Mouse (Mus musculus) macrophage (primary cell): ENCODE data around the gene Zmym4. TPM values are rescaled to one million over a fixed set of nuclear protein-coding genes. Genes with fewer than 3 reads are reported as not detected.

ENCODE experiments used
- H3K27ac ChIP-seq: fragments of 350-480 bp; formaldehyde crosslinking; 2 replicates; pipeline ENCODE4 v1.9.0; 2021
- H3K36me3 ChIP-seq: fragments of 350-480 bp; formaldehyde crosslinking; 2 replicates; pipeline ENCODE4 v1.9.0; 2021; ENCODE audit errors: inconsistent target
- H3K4me3 ChIP-seq: fragments of 350-480 bp; formaldehyde crosslinking; 2 replicates; pipeline ENCODE4 v1.9.0; 2021; ENCODE audit errors: inconsistent target
- H3K79me2 ChIP-seq: fragments of 350-480 bp; formaldehyde crosslinking; 2 replicates; pipeline ENCODE4 v1.9.0; 2021; ENCODE audit errors: inconsistent target
- WGBS: methylation state at CpG from one replicate; pipeline ENCODE4 v1.1.7; 2026; ENCODE audit warnings: inconsistent platforms; ENCODE audit not compliant: missing documents; 5-methylcytosine and 5-hydroxymethylcytosine counted together
- polyA plus RNA-seq: library from polyadenylated mRNA; stranded (reverse); fragments of 250-400 nt; gene quantifications from 3 replicates; pipeline ENCODE4 v1.2.4, GENCODE M21; 2018; ENCODE audit warnings: inconsistent platforms

Zmym4 gene
- polyA plus RNA-seq, 1 experiment from 2014 or later = 14.7 TPM

DNA sequence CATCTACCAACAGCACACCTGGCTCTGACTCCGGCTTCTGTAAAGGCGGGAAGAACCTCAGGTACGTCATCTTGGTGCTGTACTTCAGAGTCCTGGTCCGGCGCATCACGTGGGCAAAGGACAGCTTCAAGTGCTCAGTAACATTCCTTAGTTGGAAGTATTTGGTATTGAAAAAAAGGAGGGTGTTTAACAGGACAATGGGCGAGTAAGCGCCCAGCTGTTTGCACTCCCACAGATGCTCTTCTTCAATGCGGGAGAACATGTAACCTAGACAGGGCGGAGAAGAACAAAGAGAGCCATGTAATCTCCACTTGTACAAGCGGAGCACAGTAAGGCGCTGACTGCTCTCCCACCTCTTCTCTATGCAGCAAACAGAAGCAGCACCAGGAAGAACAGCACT lies 99.2 kb downstream of the Zmym4 start:
- no peaks in the 10 kb centered on the region for H3K79me2 ChIP-seq
- no peak overlapping the region for H3K4me3 ChIP-seq
- H3K36me3 ChIP-seq = peaks cover 12% of the 10 kb centered on the region; the same call in 1 of the 2 replicates
- H3K27ac ChIP-seq = no peak overlapping the region
- 97% methylated on average over 12 of the region's 12 CpGs for WGBS

DNA sequence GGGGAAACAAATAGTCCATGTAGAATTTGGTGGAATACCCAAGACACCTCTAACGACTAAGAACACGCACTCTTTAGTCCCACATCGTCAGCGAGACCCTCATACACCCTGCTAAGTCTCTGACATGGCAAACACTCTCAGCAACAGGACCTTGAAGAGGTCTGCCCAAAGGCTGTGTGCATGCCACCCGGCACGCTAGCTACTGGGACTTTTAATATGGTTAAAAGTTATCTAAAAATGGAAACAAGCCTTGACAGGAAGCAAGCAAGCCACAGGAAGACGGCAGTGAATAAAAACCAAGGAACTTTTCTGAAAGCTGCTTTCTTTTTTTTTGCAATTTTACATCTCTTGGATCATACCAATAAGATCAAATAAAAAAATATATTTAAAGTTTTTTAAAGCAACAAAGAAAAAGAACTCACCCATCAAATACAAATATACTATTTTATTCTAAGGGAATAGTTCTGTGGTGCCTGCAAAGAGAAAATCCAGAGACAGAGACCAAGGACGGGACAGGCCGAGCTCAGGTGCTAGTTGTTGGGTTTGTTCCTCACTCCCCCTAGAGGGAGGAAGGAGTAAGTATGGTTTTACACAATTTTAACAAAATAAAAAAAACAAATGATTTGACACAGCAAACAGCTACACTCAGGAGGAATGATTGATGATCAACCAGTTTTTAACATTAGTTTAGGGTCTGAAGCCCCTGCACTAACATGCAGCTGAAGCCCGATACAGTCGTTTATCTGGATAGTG lies 106.2 kb downstream of the Zmym4 start:
- 20% methylated on average over 11 of the region's 11 CpGs for WGBS
- no peaks in the 10 kb centered on the region for H3K79me2 ChIP-seq
- no peak overlapping the region for H3K27ac ChIP-seq
- H3K4me3 ChIP-seq = no peak overlapping the region
- H3K36me3 ChIP-seq = peaks cover 10% of the 10 kb centered on the region; the same call in 1 of the 2 replicates

DNA sequence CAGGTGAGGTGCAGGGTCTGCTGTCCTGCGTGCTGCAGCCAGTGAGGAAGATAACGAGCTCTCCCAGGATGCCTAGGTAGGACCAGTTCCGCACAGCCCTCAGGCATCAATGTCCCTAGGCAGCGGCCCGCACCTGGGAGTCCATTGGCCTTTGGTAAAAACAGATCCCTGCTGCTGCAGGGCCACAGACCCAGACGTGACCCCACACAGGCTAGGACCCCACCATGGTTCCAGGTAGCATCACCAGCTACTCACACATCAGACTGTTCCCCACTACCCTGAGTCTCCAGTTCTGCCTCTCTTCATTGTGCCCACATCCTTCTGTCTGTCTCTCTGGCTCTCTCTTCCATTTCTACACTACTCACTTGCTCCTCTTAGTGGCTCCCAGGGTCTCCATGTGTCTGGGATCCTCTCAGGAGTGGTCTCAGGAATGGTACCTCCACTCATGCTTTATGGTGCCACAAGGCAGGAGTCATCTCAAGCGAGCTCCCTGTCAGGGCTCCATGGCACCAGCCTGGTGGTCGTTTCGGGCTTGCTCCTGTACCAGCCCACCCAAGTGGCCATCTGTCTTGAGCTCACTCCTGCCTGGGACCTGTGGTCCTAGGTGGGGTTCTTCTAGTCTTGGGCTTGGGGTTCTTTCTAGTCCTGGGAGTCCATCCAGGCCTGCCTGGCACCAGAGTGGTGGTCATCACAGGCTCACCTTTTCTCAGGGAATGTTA lies 107.5 kb downstream of the Zmym4 start:
- no peaks in the 10 kb centered on the region for H3K79me2 ChIP-seq
- H3K27ac ChIP-seq = no peak overlapping the region
- H3K36me3 ChIP-seq = peaks cover 10% of the 10 kb centered on the region; the same call in 1 of the 2 replicates
- WGBS = 96% methylated on average over 7 of the region's 9 CpGs
- no peak overlapping the region for H3K4me3 ChIP-seq

DNA sequence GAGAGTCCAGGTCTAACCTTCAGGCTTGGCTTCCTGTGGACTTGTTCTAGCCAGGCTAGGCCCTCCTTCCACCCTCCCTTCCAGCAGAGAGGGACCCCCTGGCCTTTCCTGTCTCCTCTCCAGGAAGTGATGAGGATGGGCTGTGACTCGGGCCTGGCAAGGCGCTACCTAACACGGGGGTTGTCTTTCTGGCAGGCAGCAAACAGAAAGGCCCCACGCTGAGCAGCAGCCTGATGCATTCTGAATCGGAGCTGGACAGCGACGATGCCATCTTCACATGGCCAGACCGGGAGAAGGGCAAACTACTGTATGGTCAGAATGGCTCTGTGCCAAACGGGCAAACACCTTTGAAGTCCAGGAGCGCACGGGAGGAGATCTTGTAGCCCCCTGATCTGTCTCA lies 115.0 kb downstream of the Zmym4 start:
- WGBS = 79% methylated on average over 11 of the region's 11 CpGs
- no peaks in the 10 kb centered on the region for H3K79me2 ChIP-seq
- peaks cover 26% of the 10 kb centered on the region for H3K36me3 ChIP-seq
- no peak overlapping the region for H3K4me3 ChIP-seq
- no peak overlapping the region for H3K27ac ChIP-seq

DNA sequence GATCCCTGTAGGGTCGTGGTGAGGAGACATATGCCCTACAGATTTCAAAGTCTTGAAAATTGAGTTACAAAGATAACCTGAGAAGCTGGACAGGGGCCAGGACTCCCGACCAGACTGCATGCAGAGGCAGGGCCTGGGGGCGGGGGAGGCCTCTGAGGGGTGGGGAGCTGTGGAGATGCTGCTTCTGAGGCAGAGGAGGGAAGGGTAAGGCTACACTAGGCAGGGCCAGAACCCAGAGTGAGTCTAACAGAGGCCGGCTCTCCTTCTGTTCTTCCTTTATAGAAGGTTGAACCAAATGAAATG lies 117.2 kb downstream of the Zmym4 start:
- Histone ChIP-seq H3K27ac (peak overlapping the region; percentile 32), H3K79me2 (no peaks in the 10 kb centered on the region), H3K36me3 (peaks cover 43% of the 10 kb centered on the region), H3K4me3 (no peak overlapping the region)
- 85% methylated on average over 4 of the region's 4 CpGs for WGBS

DNA sequence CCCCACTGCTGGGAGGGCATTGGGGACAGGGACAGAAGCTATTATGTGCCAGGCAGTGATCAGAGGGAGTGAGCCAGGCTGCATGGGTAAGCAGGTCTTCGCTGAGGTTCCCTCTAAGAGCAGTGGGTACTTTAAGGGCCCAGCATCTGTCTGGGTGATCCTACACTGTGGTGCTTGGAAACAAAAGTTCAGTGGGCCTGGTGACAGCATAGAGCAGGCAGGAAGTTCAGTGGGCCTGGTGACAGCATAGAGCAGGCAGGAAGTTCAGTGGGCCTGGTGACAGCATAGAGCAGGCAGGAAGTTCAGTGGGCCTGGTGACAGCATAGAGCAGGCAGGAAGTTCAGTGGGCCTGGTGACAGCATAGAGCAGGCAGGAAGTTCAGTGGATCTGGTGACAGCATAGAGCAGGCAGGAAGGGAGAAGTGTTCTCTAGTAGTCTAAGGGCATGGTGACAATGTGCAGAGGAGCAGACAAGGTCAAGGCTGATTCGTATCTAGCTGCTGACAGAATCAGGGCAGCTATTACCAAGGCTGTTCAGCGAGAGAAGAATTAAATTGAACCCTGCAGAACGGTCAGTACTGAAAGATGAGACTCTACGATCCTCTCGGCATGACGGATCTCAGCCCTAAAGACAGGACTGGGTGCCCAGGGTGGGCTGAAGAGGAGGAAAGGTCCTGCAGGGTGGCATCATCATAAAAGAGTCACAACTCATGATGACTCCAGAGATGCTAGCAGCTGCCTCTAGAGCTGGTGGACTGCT lies 117.7 kb downstream of the Zmym4 start:
- H3K36me3 ChIP-seq = peaks cover 44% of the 10 kb centered on the region
- H3K27ac ChIP-seq = peak overlapping the region; percentile 32
- no peak overlapping the region for H3K4me3 ChIP-seq
- WGBS = 94% methylated on average over 7 of the region's 7 CpGs
- no peaks in the 10 kb centered on the region for H3K79me2 ChIP-seq

DNA sequence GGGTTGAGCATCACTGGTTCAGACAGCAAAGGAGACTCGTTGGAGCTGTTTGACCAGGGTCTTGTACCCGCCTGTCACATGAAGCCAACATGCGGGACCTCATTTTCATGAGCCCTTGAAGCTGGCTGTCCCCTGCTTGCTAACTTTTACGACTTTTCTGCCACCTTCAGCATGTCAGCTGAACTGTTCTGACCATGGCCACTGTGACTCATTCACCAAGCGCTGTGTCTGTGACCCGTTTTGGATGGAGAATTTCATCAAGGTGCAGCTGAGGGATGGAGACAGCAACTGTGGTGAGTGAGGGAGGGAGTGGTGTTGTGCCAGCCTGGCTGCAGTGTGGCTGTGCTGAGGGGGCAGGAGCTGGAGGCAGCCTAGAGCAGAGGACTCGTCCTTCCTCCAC lies 121.0 kb downstream of the Zmym4 start:
- H3K4me3 ChIP-seq = no peak overlapping the region
- WGBS = 91% methylated on average over 7 of the region's 7 CpGs

DNA sequence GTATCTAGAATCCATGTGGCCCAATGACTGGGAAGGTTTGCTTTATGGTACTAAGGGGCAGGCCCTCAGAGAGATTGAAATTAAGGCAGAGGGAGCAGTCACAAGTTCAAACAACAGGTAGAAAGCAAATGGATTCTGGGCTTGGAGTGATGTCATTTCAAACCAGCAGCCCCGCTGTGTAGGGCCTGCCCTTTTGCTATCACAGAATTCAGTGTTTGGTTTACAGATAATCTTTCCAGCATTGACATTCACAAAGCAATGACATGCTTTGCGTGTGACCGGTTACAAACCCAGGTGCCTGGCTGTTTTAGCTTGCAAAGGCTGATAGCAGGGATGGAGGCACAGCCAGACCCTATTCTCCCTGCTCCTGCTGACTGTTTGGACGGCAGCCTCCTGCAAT lies 122.3 kb downstream of the Zmym4 start:
- Histone ChIP-seq H3K27ac (no peak overlapping the region), H3K36me3 (peaks cover 65% of the 10 kb centered on the region), H3K79me2 (no peaks in the 10 kb centered on the region), H3K4me3 (no peak overlapping the region)
- 94% methylated on average over 4 of the region's 4 CpGs for WGBS

More for the DNA sequence above, 121.0 kb downstream of the Zmym4 start:
- Histone ChIP-seq H3K27ac (no peak overlapping the region), H3K79me2 (no peaks in the 10 kb centered on the region), H3K36me3 (peaks cover 57% of the 10 kb centered on the region)

DNA sequence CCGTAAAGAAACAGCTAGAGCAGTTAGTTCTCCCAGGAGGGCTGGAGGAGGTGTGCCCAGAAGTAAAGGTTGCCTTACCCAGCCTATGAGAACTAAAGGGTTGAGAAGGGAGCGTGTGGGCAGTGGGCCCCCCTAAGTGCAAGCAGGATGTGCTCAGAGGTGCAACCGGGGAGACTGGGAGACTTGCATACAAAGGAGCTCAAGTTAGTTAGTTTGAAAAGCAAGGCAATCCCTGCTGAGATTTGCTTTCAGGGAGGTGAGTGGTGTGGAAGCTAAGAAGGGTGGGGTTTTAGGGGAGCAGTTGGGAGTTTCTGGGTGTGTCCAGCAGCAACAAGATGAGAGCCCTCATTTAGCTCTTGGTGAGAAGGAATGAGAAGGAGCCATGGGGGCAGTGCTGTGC lies 125.0 kb downstream of the Zmym4 start:
- Histone ChIP-seq H3K4me3 (no peak overlapping the region), H3K36me3 (peaks cover 71% of the 10 kb centered on the region; the same call in 1 of the 2 replicates), H3K79me2 (no peaks in the 10 kb centered on the region), H3K27ac (no peak overlapping the region)
- WGBS = 98% methylated on average over 3 of the region's 3 CpGs

DNA sequence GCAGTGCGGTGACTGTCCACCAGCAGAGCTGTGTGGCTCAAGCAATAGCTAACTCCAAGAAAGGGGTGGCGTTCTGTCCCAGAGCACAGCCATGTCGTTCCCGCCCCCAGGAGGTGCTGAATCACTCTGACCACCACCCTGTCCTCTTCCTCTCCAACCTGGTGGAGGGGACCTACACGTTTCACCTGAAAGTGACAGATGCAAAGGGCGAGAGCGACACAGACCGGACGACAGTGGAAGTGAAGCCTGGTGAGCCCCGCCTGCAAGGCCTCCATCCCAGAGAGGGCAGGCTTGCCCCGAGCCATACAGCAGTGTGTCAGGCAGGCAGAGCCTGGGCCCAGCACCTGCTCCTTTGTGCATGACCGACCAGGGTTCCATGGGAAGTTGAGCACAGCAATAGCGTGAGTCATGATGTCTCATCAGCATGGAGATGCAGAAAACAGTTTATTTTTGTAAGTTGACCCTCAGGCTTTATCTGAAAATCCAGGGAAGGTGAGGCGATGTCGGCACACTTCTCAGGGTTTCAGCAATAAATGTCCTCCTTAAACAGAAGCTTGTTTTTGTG lies 126.9 kb downstream of the Zmym4 start:
- 95% methylated on average over 14 of the region's 15 CpGs for WGBS

DNA sequence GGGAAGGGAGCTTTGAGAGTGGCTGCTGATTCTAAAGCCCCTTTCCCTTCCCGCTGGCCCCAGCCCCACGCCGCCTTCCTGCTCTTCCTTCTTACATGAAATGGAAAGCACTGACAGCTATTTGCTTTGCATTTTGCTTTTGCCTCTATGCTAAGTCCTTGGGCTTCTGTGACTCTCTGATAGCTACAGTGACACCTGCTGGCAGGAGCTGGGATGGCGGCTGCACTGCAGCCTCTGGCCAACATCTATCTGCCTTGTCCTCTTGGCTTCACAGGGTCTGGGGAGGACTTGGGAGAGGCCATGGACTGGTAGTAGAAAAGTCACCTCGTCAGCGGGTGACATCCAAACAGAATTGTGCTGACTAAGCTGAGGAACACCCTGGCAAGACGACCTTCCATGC lies 128.1 kb downstream of the Zmym4 start:
- WGBS = 47% methylated on average over 7 of the region's 7 CpGs
- Histone ChIP-seq H3K36me3 (peaks cover 78% of the 10 kb centered on the region), H3K79me2 (no peaks in the 10 kb centered on the region), H3K4me3 (no peak overlapping the region), H3K27ac (no peak overlapping the region)

More for the DNA sequence above, 126.9 kb downstream of the Zmym4 start:
- Histone ChIP-seq H3K27ac (no peak overlapping the region), H3K79me2 (no peaks in the 10 kb centered on the region), H3K36me3 (peaks cover 70% of the 10 kb centered on the region), H3K4me3 (no peak overlapping the region)

DNA sequence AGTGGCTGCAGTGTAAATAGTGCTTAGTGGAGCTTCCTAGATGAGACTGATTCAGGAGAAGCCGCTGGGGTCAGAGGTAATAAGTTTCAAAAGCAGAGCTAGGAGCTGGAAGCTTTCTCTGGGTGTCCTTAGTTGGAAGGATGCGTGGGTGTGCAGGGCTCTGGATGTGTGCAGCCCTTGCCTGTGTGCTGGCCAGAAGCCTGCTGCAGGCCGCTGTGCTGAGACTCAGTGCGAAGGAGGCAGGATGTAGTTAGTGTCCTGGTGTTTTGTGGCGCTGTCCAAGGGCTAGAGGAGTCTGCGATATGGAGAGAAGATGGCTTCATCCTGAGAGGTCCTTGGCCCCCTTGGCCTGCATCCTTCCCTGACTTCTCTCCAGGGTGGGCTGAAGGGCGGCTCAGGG lies 129.1 kb downstream of the Zmym4 start:
- peaks cover 74% of the 10 kb centered on the region for H3K36me3 ChIP-seq

DNA sequence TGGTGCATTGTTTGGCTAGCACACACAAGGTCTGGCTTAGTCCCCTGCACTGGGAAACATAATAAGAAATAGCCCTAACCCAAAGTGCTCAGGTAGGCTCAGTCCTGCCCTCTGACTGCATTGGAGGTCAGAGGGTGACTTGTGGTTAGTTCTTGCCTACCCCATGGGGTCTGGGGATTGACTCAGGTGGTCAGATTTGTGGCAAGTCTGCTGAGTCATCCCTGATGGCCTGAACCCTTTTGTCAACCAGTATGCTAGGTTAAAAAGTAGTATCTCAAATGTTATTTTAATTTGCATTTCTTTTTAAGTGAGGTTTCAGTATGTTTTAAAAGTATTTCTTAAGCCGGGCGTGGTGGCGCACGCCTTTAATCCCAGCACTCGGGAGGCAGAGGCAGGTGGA lies 136.8 kb downstream of the Zmym4 start:
- Histone ChIP-seq H3K79me2 (no peaks in the 10 kb centered on the region), H3K27ac (no peak overlapping the region), H3K4me3 (no peak overlapping the region), H3K36me3 (peaks cover 47% of the 10 kb centered on the region)
- 95% methylated on average over 5 of the region's 5 CpGs for whole genome bisulfite sequencing

More for the DNA sequence above, 129.1 kb downstream of the Zmym4 start:
- 95% methylated on average over 7 of the region's 7 CpGs for WGBS
- H3K79me2 ChIP-seq = no peaks in the 10 kb centered on the region
- no peak overlapping the region for H3K27ac ChIP-seq
- H3K4me3 ChIP-seq = no peak overlapping the region

DNA sequence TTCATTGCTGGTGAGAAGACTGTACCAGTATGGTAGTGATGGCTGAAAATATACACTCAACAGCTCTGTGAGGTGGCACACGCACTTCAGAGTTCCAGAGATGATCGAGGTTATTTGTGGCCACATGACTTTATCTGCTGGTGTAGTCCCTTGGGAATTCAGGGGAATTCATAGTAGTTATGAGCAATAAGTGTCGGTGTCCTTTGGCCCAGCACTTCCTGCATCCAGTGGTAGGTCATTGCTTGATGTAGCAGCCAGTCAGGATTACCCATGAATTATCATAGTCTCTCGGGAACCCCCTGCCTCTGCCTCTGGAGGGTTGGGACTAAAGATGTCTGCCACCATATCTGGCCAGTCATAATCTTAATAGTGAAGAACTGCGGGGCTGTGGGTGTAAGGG lies 144.0 kb downstream of the Zmym4 start:
- WGBS = 96% methylated on average over 5 of the region's 5 CpGs
- H3K36me3 ChIP-seq = no peaks in the 10 kb centered on the region
- no peak overlapping the region for H3K4me3 ChIP-seq
- H3K27ac ChIP-seq = no peak overlapping the region
- no peaks in the 10 kb centered on the region for H3K79me2 ChIP-seq
